Mouse (Mus musculus): ENCODE measurements around the gene N4bp3. TPM values are rescaled to one million over a fixed set of nuclear protein-coding genes. Genes with fewer than 3 reads are reported as not detected.

The N4bp3 gene
- polyA plus RNA-seq, 1 experiment, result 2.5 TPM

DNA sequence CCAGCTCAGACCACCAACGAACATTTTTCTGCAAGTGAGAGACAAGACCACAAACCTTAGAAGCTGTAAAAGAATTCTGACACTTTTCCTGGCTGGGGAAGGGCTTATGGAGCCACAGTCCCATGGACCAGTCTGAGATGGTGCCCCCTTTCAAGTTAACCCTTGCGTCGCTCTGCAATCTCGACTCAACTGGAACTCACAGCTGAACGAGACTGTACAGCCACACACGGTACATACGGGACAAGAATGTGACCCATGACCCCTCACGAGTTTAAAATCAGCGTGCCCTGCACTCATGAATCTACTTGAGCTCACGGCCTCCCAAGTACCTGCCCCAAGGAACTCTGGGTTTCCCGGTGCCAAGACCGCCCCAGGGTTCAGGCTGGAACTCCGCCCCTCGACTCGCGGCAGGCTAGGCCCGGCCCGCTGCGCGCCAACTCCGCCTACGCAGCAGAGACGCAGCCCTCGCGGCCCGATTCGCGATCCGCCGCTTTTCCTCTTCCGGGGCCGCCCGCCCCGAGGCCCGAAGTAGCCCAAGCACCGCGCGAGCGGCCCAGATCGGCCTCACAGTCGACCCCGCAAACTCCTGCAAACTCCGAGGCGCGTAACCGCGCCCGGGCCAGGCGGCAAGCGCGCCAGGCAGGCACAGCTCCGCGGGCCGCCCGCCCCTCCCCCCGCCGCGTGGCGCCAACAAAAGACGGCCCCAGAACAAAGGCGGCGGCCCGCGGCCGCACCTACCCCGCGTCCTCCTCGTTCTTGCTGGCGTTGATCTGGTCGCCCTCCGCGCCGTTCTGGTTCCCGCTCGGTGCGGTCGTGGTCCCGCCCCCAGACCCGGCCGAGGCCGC, 44.8 kb downstream of the N4bp3 start:
- H3K27me3 ChIP-seq (replicated peaks), result no peaks in the 10 kb centered on the region
- H3K9me3 ChIP-seq, result no peaks in the 10 kb centered on the region
- H3K4me3 ChIP-seq (replicated peaks), result peak overlapping the region; percentile 95
- no peak; the same call in 1 of the 2 replicates for TF ChIP-seq FLI1 (IDR thresholded peaks at IDR 0.05; ENCODE audit: low read length)
- TF ChIP-seq GATA1 (IDR thresholded peaks at IDR 0.05; ENCODE audit: borderline replicate concordance, low read length), result no peak
- peaks cover 71% of the 10 kb centered on the region for H3K4me1 ChIP-seq
- peaks cover 49% of the 10 kb centered on the region for H3K36me3 ChIP-seq (replicated peaks; ENCODE audit: low read length)

DNA sequence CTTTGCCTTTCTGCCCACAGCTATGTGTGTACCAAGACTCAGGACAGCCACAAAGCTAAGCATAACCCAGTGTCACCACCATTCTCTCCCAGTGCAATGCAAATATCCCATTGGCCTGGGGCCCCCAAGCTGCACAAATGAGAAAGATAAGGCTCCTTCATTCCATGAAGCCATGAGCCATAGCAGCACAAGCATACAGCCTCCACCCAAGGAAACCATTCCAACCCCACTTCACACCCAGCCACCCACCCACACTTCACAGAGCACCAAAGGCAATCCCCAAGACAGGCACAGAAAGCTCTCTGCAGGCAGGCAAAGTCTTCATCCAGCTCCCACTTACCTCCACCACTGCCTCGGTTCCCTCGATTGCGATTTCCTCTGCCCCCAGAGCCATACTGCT, 48.4 kb downstream of the N4bp3 start:
- H3K9me3 ChIP-seq, result no peaks in the 10 kb centered on the region
- TF ChIP-seq FLI1 (IDR thresholded peaks at IDR 0.05; ENCODE audit: low read length) (no peak), GATA1 (IDR thresholded peaks at IDR 0.05; ENCODE audit: borderline replicate concordance, low read length) (no peak)
- H3K36me3 ChIP-seq (replicated peaks; ENCODE audit: low read length), result peaks cover 85% of the 10 kb centered on the region
- peaks cover 54% of the 10 kb centered on the region for H3K4me1 ChIP-seq
- H3K27me3 ChIP-seq (replicated peaks), result no peaks in the 10 kb centered on the region
- H3K4me3 ChIP-seq (replicated peaks), result no peak overlapping the region

DNA sequence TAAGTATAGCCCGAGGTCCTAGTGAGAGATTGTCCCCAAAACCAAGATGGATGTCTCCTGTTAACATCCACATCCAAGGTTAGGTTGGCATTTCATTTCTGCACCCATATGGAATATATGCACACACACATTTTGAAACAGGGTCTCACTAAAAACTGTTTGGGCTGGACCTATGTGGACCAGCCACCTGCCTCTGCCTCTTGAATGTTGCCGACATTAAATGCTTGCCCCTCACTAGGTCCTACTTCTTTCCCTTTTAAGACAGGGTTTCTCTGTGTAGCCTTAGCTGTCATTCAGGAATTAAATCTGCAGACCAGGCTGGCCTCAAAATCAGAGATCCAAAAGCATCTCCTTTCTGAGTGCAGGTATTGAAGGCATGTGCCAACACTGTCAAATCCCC, 53.1 kb downstream of the N4bp3 start:
- H3K4me1 ChIP-seq, result peaks cover 48% of the 10 kb centered on the region

DNA sequence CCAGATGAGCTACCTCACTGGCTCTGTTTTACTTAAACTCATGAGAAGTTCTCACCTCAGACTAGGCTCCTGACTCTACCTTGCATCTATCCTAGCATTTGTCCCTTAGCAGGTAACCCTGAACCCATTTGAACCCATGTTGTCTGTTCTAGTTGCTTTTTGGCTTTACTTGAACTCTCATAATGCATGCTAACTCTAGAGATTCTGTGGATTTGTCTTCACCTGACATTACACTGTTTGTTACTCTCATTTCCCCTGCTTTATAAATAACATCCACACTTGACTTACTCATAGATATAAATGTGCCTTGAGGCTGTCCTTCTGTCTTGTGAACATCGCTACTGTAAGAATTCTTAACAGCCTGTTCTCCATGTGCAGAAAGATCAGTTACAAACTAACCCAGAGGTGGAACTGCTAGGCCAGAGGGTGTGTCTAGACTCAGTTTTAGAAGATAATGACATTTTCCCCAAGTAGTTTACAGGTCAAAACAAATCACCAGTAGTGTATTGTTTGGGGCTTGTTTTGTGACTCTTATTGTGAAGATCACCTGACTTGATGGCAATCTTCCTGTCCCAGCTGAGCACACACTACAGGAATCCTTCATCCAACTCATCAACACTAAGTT, 55.1 kb downstream of the N4bp3 start:
- no peak overlapping the region for H3K4me3 ChIP-seq (replicated peaks)
- H3K27me3 ChIP-seq (replicated peaks), result no peaks in the 10 kb centered on the region
- TF ChIP-seq GATA1 (IDR thresholded peaks at IDR 0.05; ENCODE audit: borderline replicate concordance, low read length), result no peak
- no peak for TF ChIP-seq FLI1 (IDR thresholded peaks at IDR 0.05; ENCODE audit: low read length)
- H3K36me3 ChIP-seq (replicated peaks; ENCODE audit: low read length), result peaks cover 98% of the 10 kb centered on the region
- peaks cover 50% of the 10 kb centered on the region for H3K4me1 ChIP-seq
- H3K9me3 ChIP-seq, result no peaks in the 10 kb centered on the region

More for the DNA sequence above, 53.1 kb downstream of the N4bp3 start:
- Histone ChIP-seq H3K4me3 (replicated peaks) (no peak overlapping the region), H3K36me3 (replicated peaks; ENCODE audit: low read length) (peaks cover 98% of the 10 kb centered on the region), H3K9me3 (no peaks in the 10 kb centered on the region), H3K27me3 (replicated peaks) (no peaks in the 10 kb centered on the region)
- TF ChIP-seq GATA1 (IDR thresholded peaks at IDR 0.05; ENCODE audit: borderline replicate concordance, low read length) (no peak), FLI1 (IDR thresholded peaks at IDR 0.05; ENCODE audit: low read length) (no peak)

DNA sequence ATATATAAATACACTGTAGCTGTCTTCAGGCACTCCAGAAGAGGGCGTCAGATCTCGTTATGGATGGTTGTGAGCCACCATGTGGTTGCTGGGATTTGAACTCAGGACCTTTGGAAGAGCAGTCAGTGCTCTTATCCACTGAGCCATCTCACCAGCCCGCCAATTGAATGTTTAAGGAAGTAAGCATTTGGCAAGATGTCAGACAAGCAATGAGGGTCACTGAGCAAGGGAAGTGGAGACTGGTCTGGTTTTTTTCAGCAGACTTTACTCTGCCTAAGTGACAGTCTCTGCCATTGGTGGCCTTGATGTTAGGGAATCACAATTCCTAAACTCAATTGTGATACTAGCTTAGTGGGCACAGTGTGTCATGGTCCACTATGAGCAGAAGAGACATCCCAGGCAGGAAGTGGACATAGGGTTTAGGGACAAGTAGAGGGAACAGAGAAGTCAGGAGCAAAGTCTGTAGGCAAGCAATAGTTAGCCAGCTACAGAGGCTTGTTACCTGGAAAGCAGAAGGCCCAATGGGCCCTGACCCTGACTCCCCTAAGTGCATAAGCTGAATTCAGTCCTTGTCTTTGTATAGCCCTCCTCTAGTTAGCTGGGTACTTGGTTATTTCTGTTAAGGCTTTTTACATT, 55.8 kb downstream of the N4bp3 start:
- peaks cover 96% of the 10 kb centered on the region for H3K36me3 ChIP-seq (replicated peaks; ENCODE audit: low read length)
- no peak overlapping the region for H3K4me3 ChIP-seq (replicated peaks)
- no peaks in the 10 kb centered on the region for H3K27me3 ChIP-seq (replicated peaks)
- no peaks in the 10 kb centered on the region for H3K9me3 ChIP-seq
- TF ChIP-seq FLI1 (IDR thresholded peaks at IDR 0.05; ENCODE audit: low read length), result no peak
- no peak for TF ChIP-seq GATA1 (IDR thresholded peaks at IDR 0.05; ENCODE audit: borderline replicate concordance, low read length)
- peaks cover 55% of the 10 kb centered on the region for H3K4me1 ChIP-seq

DNA sequence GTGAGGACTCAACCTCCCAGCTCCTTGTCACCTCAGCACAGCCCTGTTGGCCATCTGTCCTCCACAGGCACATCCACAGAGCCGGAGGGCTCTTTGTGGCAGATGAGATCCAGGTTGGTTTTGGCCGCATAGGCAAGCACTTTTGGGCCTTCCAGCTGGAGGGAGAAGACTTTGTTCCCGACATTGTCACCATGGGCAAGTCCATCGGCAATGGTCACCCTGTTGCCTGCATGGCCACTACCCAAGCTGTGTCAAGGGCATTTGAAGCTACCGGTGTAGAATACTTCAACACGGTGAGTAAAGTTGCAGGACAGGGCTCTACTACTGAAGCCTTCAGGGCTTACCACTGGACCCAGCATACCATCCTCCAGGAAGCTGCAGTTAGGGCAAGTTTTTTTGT, 56.8 kb downstream of the N4bp3 start:
- peaks cover 95% of the 10 kb centered on the region for H3K36me3 ChIP-seq (replicated peaks; ENCODE audit: low read length)
- no peaks in the 10 kb centered on the region for H3K9me3 ChIP-seq
- H3K4me3 ChIP-seq (replicated peaks), result no peak overlapping the region
- TF ChIP-seq GATA1 (IDR thresholded peaks at IDR 0.05; ENCODE audit: borderline replicate concordance, low read length), result no peak
- no peak for TF ChIP-seq FLI1 (IDR thresholded peaks at IDR 0.05; ENCODE audit: low read length)
- H3K4me1 ChIP-seq, result peaks cover 57% of the 10 kb centered on the region
- no peaks in the 10 kb centered on the region for H3K27me3 ChIP-seq (replicated peaks)

DNA sequence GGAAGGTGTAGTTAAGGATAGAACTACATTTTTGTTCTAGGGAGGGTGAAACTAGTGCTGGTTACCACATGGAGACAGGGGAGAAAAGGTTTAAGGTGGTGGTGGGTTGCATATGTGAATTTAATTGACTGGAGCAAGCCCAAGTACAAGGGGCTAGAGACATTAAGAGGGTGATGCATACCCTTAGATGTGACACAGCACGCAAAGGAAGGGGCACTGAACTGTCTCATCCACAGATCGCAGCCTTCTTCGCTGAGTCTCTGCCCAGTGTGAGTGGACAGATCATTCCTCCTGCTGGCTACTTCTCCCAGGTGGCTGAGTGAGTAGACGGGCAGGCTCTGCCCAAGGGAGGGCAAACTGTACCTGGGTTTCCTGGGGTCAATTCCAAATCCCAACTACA, 57.3 kb downstream of the N4bp3 start:
- peaks cover 56% of the 10 kb centered on the region for H3K4me1 ChIP-seq
- no peak for TF ChIP-seq GATA1 (IDR thresholded peaks at IDR 0.05; ENCODE audit: borderline replicate concordance, low read length)
- TF ChIP-seq FLI1 (IDR thresholded peaks at IDR 0.05; ENCODE audit: low read length), result no peak
- H3K36me3 ChIP-seq (replicated peaks; ENCODE audit: low read length), result peaks cover 94% of the 10 kb centered on the region
- H3K4me3 ChIP-seq (replicated peaks), result no peak overlapping the region
- H3K9me3 ChIP-seq, result no peaks in the 10 kb centered on the region
- H3K27me3 ChIP-seq (replicated peaks), result no peaks in the 10 kb centered on the region

Other genes with a start within 250 kb of the N4bp3 start
- gene Phykpl, start 66.1 kb downstream of the N4bp3 start, polyA plus RNA-seq (2012; ENCODE audit: insufficient read depth, low replicate concordance), result 10.1 and 21.6 TPM in 2 replicates
- gene Hnrnpab, start 44.0 kb downstream of the N4bp3 start, polyA plus RNA-seq (2012; ENCODE audit: insufficient read depth, low replicate concordance), result 373 and 587 TPM in 2 replicates
- 44.8 and 144 TPM in 2 replicates for gene Nhp2, start 31.1 kb downstream of the N4bp3 start, polyA plus RNA-seq (2012; ENCODE audit: insufficient read depth, low replicate concordance)
- gene Rmnd5b, start 14.9 kb downstream of the N4bp3 start, polyA plus RNA-seq (2012; ENCODE audit: insufficient read depth, low replicate concordance), result 12.9 and 15.1 TPM in 2 replicates
- not detected in 2 replicates for gene D930048N14Rik, start 112 bp upstream of the N4bp3 start, polyA plus RNA-seq (2012; ENCODE audit: insufficient read depth, low replicate concordance)
- 1.7 TPM in 1 of 2 replicates, not detected in the other for gene 0610009B22Rik, start 38.0 kb upstream of the N4bp3 start, polyA plus RNA-seq (2012; ENCODE audit: insufficient read depth, low replicate concordance)
- 2.6 and 8.2 TPM in 2 replicates for gene Sec24a, start 112.8 kb upstream of the N4bp3 start, polyA plus RNA-seq (2012; ENCODE audit: insufficient read depth, low replicate concordance)
- 8.5 TPM in 1 of 2 replicates, not detected in the other for gene Sar1b, start 112.8 kb upstream of the N4bp3 start, polyA plus RNA-seq (2012; ENCODE audit: insufficient read depth, low replicate concordance)
- 0.26 and 3.6 TPM in 2 replicates for gene Jade2, start 206.8 kb upstream of the N4bp3 start, polyA plus RNA-seq (2012; ENCODE audit: insufficient read depth, low replicate concordance)

All from megakaryocyte, embryonic 14.5 days (primary cell).